Mouse (Mus musculus): ENCODE measurements around the gene A1bg. TPM values are rescaled to one million over a fixed set of nuclear protein-coding genes. Genes with fewer than 3 reads are reported as not detected.

A1bg gene
- not detected in 2 replicates for total RNA-seq (2015; ENCODE audit: low replicate concordance)
- not detected in 2 replicates for total RNA-seq (2017; ENCODE audit: low replicate concordance)

GRCm38 (mm10) chr15:60922912-60923311, at the start of gene A1bg:
Gene A1bg, minus strand, starts transcription at chr15:60923012.
- ATAC-seq (replicated peaks; ENCODE audit: low FRiP score, poor library complexity, severe bottlenecking) = no peak

GRCm38 (mm10) chr15:60968549-60968861, 45.7 kb upstream of the A1bg start:
- no peak for ATAC-seq (replicated peaks; ENCODE audit: low FRiP score, poor library complexity, severe bottlenecking)

- ATAC-seq (replicated peaks; ENCODE audit: low FRiP score, poor library complexity, severe bottlenecking) = no peak
Measured at GRCm38 (mm10) chr15:60967841-60968548, 45.2 kb upstream of the A1bg start.

- no peak for ATAC-seq (replicated peaks; ENCODE audit: low FRiP score, poor library complexity, severe bottlenecking)
Measured at GRCm38 (mm10) chr15:60925686-60926085, 2.9 kb upstream of the A1bg start.

GRCm38 (mm10) chr15:60903763-60904697, 18.8 kb downstream of the A1bg start:
- no peak for ATAC-seq (replicated peaks; ENCODE audit: low FRiP score, poor library complexity, severe bottlenecking)

GRCm38 (mm10) chr15:60898187-60898965, 24.4 kb downstream of the A1bg start:
- no peak for ATAC-seq (replicated peaks; ENCODE audit: low FRiP score, poor library complexity, severe bottlenecking)

- no peak for ATAC-seq (replicated peaks; ENCODE audit: low FRiP score, poor library complexity, severe bottlenecking)
Measured at GRCm38 (mm10) chr15:60896040-60896439, 26.8 kb downstream of the A1bg start.

GRCm38 (mm10) chr15:60892976-60893463, 29.8 kb downstream of the A1bg start:
- no peak for ATAC-seq (replicated peaks; ENCODE audit: low FRiP score, poor library complexity, severe bottlenecking)

GRCm38 (mm10) chr15:60888724-60889123, 34.1 kb downstream of the A1bg start:
- no peak for ATAC-seq (replicated peaks; ENCODE audit: low FRiP score, poor library complexity, severe bottlenecking)

- ATAC-seq (replicated peaks; ENCODE audit: low FRiP score, poor library complexity, severe bottlenecking) = no peak
Measured at GRCm38 (mm10) chr15:60875721-60876120, 47.1 kb downstream of the A1bg start.

GRCm38 (mm10) chr15:60862417-60862816, 60.4 kb downstream of the A1bg start:
- ATAC-seq (replicated peaks; ENCODE audit: low FRiP score, poor library complexity, severe bottlenecking) = no peak

- ATAC-seq (replicated peaks; ENCODE audit: low FRiP score, poor library complexity, severe bottlenecking) = no peak
Measured at GRCm38 (mm10) chr15:60855112-60855511, 67.7 kb downstream of the A1bg start.

GRCm38 (mm10) chr15:60854151-60854550, 68.7 kb downstream of the A1bg start:
- ATAC-seq (replicated peaks; ENCODE audit: low FRiP score, poor library complexity, severe bottlenecking) = no peak

- ATAC-seq (replicated peaks; ENCODE audit: low FRiP score, poor library complexity, severe bottlenecking) = peak; percentile 76
Measured at GRCm38 (mm10) chr15:60853231-60853999, 69.4 kb downstream of the A1bg start, which contains the start of gene Fam84b. Gene Fam84b, minus strand, starts transcription at chr15:60853778.

GRCm38 (mm10) chr15:60848630-60849029, 74.2 kb downstream of the A1bg start:
- no peak for ATAC-seq (replicated peaks; ENCODE audit: low FRiP score, poor library complexity, severe bottlenecking)

Data from erythroid progenitor cell, adult 5-6 weeks (primary cell).